Mouse (Mus musculus): ENCODE data around the gene Nomo1.

Gene Nomo1

GRCm38 (mm10) chr7:46047873-46048562, 14.5 kb downstream of the Nomo1 start:
- no peak for DNase-seq

- no peak for DNase-seq
Measured at GRCm38 (mm10) chr7:46049981-46050380, 16.5 kb downstream of the Nomo1 start.

- DNase-seq, result no peak
Measured at GRCm38 (mm10) chr7:46052161-46052821, 18.8 kb downstream of the Nomo1 start.

GRCm38 (mm10) chr7:46053566-46053965, 20.1 kb downstream of the Nomo1 start:
- no peak for DNase-seq

GRCm38 (mm10) chr7:46058882-46059281, 25.4 kb downstream of the Nomo1 start:
- DNase-seq, result no peak

- DNase-seq, result no peak
Measured at GRCm38 (mm10) chr7:46060688-46061087, 27.2 kb downstream of the Nomo1 start.

- DNase-seq, result no peak
Measured at GRCm38 (mm10) chr7:46061614-46062013, 28.1 kb downstream of the Nomo1 start.

GRCm38 (mm10) chr7:46063296-46063695, 29.8 kb downstream of the Nomo1 start:
- DNase-seq, result no peak

GRCm38 (mm10) chr7:46068831-46069230, 35.3 kb downstream of the Nomo1 start:
- no peak for DNase-seq

GRCm38 (mm10) chr7:46076844-46077243, 43.3 kb downstream of the Nomo1 start:
- no peak for DNase-seq

GRCm38 (mm10) chr7:46077675-46078074, 44.2 kb downstream of the Nomo1 start:
- no peak for DNase-seq

- no peak for DNase-seq
Measured at GRCm38 (mm10) chr7:46084024-46084423, 50.5 kb downstream of the Nomo1 start.

GRCm38 (mm10) chr7:46084839-46085513, 51.5 kb downstream of the Nomo1 start:
- no peak for DNase-seq

GRCm38 (mm10) chr7:46086378-46086777, 52.9 kb downstream of the Nomo1 start:
- no peak for DNase-seq

GRCm38 (mm10) chr7:46088241-46088640, 54.7 kb downstream of the Nomo1 start:
- no peak for DNase-seq

GRCm38 (mm10) chr7:46092803-46093202, 59.3 kb downstream of the Nomo1 start:
- DNase-seq, result peak; percentile 6

GRCm38 (mm10) chr7:46096136-46096535, 62.6 kb downstream of the Nomo1 start:
- DNase-seq, result peak; percentile 64

GRCm38 (mm10) chr7:46097319-46097783, 63.9 kb downstream of the Nomo1 start:
- peak; percentile 56 for DNase-seq

- DNase-seq, result peak; percentile 70
Measured at GRCm38 (mm10) chr7:46098221-46098918, 64.9 kb downstream of the Nomo1 start.

GRCm38 (mm10) chr7:46098919-46099286, 65.4 kb downstream of the Nomo1 start:
- peak; percentile 60 for DNase-seq

GRCm38 (mm10) chr7:46099682-46100081, 66.2 kb downstream of the Nomo1 start:
- peak; percentile 60 for DNase-seq

- peak; percentile 87 for DNase-seq
Measured at GRCm38 (mm10) chr7:46100563-46100962, 67.1 kb downstream of the Nomo1 start, which contains the start of gene Kcnj11. TSS of gene Kcnj11 (minus strand) at chr7:46100764.

GRCm38 (mm10) chr7:46103075-46103591, 69.6 kb downstream of the Nomo1 start:
- peak; percentile 70 for DNase-seq

All from cerebellum, adult 11-12 months (tissue).